Mouse (Mus musculus) small intestine, adult 2 months (tissue): ENCODE data around the gene Gria1.

Experiments
- CTCF ChIP-seq: fragments of 200-500 bp; IDR thresholded peaks from 2 replicates; pipeline ENCODE4 v1.5.1; 2012; ENCODE audit warnings: low read depth, mild to moderate bottlenecking, control low read depth, inconsistent platforms, low read length, moderate library complexity, mixed read lengths; ENCODE audit not compliant: insufficient replicate concordance, insufficient read length; ENCODE audit errors: extremely low read depth
- POLR2A ChIP-seq: fragments of 200-500 bp; IDR thresholded peaks from 2 replicates; pipeline ENCODE4 v1.6.1; 2012; ENCODE audit warnings: low read depth, mild to moderate bottlenecking, control low read depth, inconsistent platforms, low read length, moderate library complexity

GRCm38 (mm10) chr11:57239758-57240157 is 228.6 kb downstream of the Gria1 start:
- TF ChIP-seq CTCF (no peak), POLR2A (no peak)
